Mouse (Mus musculus) midbrain, postnatal 0 days (tissue): ENCODE measurements around the gene Cfap161. TPM values are rescaled to one million over a fixed set of nuclear protein-coding genes. Genes with fewer than 3 reads are reported as not detected.
A peak's percentile ranks its signal among the peaks of the same experiment; 100 is the strongest.

ENCODE experiments used
- ATAC-seq: fragments of 200-750 bp; cut with Nextera tagmentation; 2 replicates; pipeline ENCODE4 v1.8.0; 2017; ENCODE audit warnings: moderate number of reproducible peaks, mild to moderate bottlenecking, moderate TSS enrichment, moderate library complexity; ENCODE audit not compliant: low FRiP score
- DNase-seq: peaks from one replicate; pipeline ENCODE4 v3.0.0-alpha.2; 2015; ENCODE audit warnings: low spot score
- H3K27ac ChIP-seq: fragments of 300-500 bp; sonication (generic); 2 replicates; pipeline ENCODE4 v1.5.1; 2014; ENCODE audit warnings: low read depth, mild to moderate bottlenecking, low read length, mixed read lengths
- H3K27me3 ChIP-seq: fragments of 300-500 bp; sonication (generic); 2 replicates; pipeline ENCODE4 v1.6.1; 2014; ENCODE audit warnings: low read length, control low read depth, mixed read lengths; ENCODE audit not compliant: insufficient read depth
- H3K36me3 ChIP-seq: fragments of 300-500 bp; sonication (generic); 2 replicates; pipeline ENCODE4 v1.6.1; 2014; ENCODE audit warnings: low read length, control low read depth, mixed read lengths; ENCODE audit not compliant: insufficient read depth
- H3K4me1 ChIP-seq: fragments of 300-500 bp; sonication (generic); 2 replicates; pipeline ENCODE4 v1.6.1; 2014; ENCODE audit warnings: mild to moderate bottlenecking, control low read depth, antibody characterized with exemption, low read length, mixed read lengths; ENCODE audit not compliant: insufficient read depth
- H3K4me2 ChIP-seq: fragments of 300-500 bp; sonication (generic); 2 replicates; pipeline ENCODE4 v1.6.1; 2014; ENCODE audit warnings: low read depth, mild to moderate bottlenecking, low read length, mixed read lengths; ENCODE audit not compliant: poor library complexity, severe bottlenecking
- H3K4me3 ChIP-seq: fragments of 300-500 bp; sonication (generic); 2 replicates; pipeline ENCODE4 v1.5.1; 2014; ENCODE audit warnings: low read depth, mild to moderate bottlenecking, low read length, moderate library complexity
- H3K9ac ChIP-seq: fragments of 300-500 bp; sonication (generic); replicated peaks from 2 replicates; pipeline ENCODE4 v1.6.1; 2014; ENCODE audit warnings: mild to moderate bottlenecking, low read length, moderate library complexity, mixed read lengths; ENCODE audit not compliant: poor library complexity, severe bottlenecking
- H3K9me3 ChIP-seq: fragments of 300-500 bp; sonication (generic); 2 replicates; pipeline ENCODE4 v1.6.1; 2016; ENCODE audit warnings: low read length, control low read depth
- CTCF ChIP-seq: IDR thresholded peaks from 2 replicates; pipeline ENCODE4 v1.5.1; 2016; ENCODE audit warnings: antibody characterized with exemption, mild to moderate bottlenecking
- WGBS: fragments of 180-500 bp; shearing (Covaris S2); extraction: QIAGEN DNeasy Blood & Tissue Kit; methylation state at CpG from one replicate; pipeline ENCODE4 v1.1.7; 2014; 5-methylcytosine and 5-hydroxymethylcytosine counted together
- polyA plus RNA-seq: library from polyadenylated mRNA; unstranded; fragments of >200 nt; fragmentation: Nextera tagmentation; extraction: Ambion mirVana; gene quantifications from 2 replicates; pipeline ENCODE4 v1.2.1, GENCODE M21; 2015
- total RNA-seq: library from RNA; depleted of rRNA; stranded (reverse); fragments of >200 nt; gene quantifications from 2 replicates; pipeline ENCODE4 v1.2.3, GENCODE M21; 2014

Gene Cfap161
- total and polyA plus RNA-seq, 2 experiments from 2014 or later: 2.1 to 2.3 TPM

DNA sequence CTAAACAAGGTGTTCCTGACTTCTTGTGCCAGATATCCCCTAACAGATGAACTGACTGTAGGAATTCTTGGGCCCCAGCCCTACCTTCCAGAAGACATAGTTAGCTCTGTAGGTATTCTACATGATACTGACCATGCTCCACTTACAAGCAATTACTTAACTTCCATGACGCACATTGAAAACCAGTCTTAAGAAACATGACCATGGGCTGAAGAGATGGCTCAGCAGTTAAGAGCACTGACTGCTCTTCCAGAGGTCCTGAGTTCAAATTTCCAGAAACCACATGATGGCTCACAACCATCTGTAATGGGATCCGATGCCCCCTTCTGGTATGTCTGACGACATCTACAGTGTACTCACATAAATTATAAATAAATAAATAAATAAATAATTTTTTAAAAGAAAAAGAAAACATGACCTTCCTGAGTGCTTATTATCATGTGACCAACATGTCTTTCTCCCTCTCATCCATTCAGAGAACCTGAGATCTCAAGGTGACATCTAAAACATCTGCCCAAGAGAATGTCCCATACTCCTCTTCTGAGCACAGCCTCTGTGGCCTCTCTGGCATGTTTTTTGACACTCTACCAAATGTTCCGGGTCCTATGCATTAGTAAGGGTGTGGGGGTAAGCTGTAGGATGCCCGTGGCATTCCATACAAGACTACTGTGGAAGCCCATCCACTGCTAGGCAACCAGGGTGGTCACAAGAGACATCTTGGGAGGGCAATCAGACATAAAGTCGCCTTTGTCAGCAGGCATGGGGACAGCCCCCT, 58.2 kb downstream of the Cfap161 start:
- H3K4me1 ChIP-seq: no peaks in the 10 kb centered on the region
- H3K9ac ChIP-seq: no peak overlapping the region
- no peaks in the 10 kb centered on the region for H3K9me3 ChIP-seq
- H3K4me2 ChIP-seq: no peak overlapping the region
- 83% methylated on average over 6 of the region's 6 CpGs for WGBS
- no peak overlapping the region for H3K4me3 ChIP-seq
- ATAC-seq (no peak), DNase-seq (no peak)
- H3K27me3 ChIP-seq: no peaks in the 10 kb centered on the region
- no peak overlapping the region for H3K27ac ChIP-seq
- TF ChIP-seq CTCF: no peak
- H3K36me3 ChIP-seq: no peaks in the 10 kb centered on the region

DNA sequence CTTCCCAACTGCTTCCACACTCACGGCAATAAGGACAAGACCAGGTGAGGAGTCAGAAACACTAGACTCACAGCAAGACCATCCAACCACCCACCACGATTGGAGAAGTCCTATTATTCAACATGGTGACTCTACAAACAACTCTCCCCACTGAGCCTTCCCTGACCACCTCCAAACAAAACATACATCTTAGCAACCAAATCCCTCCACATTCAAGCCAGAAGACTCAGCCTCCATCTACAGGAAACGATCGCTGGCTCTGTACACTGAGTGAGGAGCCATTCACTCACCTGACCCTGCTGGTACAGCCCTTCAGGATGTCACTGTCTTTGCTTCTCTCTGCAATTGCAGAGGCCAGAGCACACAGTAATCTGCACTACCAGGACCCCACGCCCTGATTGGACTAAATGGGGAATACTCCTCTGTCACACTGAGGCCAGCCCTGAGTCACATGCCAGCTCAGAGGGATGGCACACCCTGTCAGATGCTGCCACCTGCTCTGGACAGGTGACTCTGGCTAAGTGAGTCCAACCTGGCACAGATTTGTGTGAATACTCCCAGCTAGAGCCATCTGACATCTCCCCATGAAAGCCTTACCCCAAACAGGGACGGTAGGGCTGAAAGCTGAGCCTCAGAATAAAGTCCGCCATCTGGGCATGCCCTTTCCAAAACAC, 59.4 kb downstream of the Cfap161 start:
- H3K4me1 ChIP-seq: no peaks in the 10 kb centered on the region
- no peak overlapping the region for H3K4me3 ChIP-seq
- DNase-seq: no peak
- no peaks in the 10 kb centered on the region for H3K27me3 ChIP-seq
- no peak for ATAC-seq
- no peak overlapping the region for H3K27ac ChIP-seq
- no peaks in the 10 kb centered on the region for H3K9me3 ChIP-seq
- H3K4me2 ChIP-seq: no peak overlapping the region
- no peak overlapping the region for H3K9ac ChIP-seq
- H3K36me3 ChIP-seq: no peaks in the 10 kb centered on the region
- 87% methylated on average over 7 of the region's 7 CpGs for WGBS
- no peak for TF ChIP-seq CTCF

DNA sequence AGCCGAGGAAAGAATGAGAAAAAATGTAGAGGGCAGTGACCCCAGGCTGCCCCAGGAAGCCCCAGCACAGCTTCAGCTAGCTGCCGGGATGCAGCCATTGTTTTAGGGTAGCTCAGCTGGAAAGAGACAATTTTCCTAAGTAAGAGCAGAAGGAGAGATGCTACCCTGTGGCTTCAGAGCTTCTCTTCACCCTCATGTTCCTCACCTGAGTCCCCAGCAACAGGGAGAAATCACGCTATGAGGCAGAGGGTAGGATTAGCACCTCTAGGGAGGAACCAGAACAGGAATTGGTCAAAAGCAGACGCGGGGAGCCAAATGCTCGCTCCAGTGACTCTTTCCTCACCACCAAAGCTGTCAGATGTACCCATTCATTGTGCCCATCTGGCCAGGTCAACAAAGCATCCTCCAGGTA, 60.0 kb downstream of the Cfap161 start:
- Histone ChIP-seq H3K9ac (no peak overlapping the region), H3K4me3 (no peak overlapping the region), H3K4me2 (no peak overlapping the region), H3K36me3 (no peaks in the 10 kb centered on the region), H3K9me3 (no peaks in the 10 kb centered on the region), H3K27ac (no peak overlapping the region), H3K4me1 (no peaks in the 10 kb centered on the region), H3K27me3 (no peaks in the 10 kb centered on the region)
- no peak for ATAC-seq
- DNase-seq: no peak
- WGBS: 55% methylated on average over 6 of the region's 6 CpGs
- no peak for TF ChIP-seq CTCF

DNA sequence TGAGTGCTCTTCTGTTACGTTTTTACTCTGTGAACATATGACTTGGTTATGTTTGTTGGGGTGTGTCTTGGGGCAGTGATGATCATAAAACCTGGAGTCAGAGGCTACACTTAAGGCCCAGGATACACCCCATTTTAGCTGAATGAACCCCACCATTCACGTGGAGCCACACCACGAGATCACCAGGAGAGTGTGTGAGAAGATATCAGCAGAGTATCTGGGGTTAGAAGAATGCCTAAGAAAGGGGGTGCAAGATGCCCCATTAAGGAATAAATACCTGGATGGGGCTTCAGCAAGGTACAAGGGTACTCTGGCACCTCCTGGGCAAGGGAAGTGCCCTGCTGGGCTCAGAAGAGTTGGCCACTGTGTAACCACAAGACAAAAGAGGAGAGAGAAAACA, 60.4 kb downstream of the Cfap161 start:
- WGBS: 95% methylated on average over 3 of the region's 3 CpGs
- Histone ChIP-seq H3K9ac (no peak overlapping the region), H3K36me3 (no peaks in the 10 kb centered on the region), H3K9me3 (no peaks in the 10 kb centered on the region), H3K4me3 (no peak overlapping the region), H3K27ac (no peak overlapping the region), H3K27me3 (no peaks in the 10 kb centered on the region), H3K4me2 (no peak overlapping the region), H3K4me1 (no peaks in the 10 kb centered on the region)
- TF ChIP-seq CTCF: no peak
- no peak for ATAC-seq
- DNase-seq: no peak

DNA sequence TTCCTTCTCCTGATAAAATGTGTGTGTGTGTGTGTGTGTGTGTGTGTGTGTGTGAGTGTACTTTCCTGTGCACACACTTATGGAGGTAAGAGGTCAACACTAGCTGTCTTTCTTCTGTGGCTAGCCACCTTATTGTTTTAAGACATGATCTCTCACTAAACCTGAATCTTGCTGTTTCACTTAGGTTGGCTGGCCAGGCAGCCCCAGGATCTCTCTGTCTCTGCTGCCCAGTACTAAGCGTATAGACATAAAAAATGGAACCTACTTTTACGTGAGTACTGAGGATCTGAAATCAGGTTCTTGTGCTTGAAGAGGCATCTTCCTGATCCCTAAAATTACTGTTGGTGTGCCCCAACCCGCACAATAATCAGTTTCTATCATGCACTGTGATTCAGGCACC, 61.9 kb downstream of the Cfap161 start:
- ATAC-seq (no peak), DNase-seq (no peak)
- no peaks in the 10 kb centered on the region for H3K27me3 ChIP-seq
- H3K27ac ChIP-seq: no peak overlapping the region
- no peak overlapping the region for H3K4me3 ChIP-seq
- no peak overlapping the region for H3K4me2 ChIP-seq
- no peaks in the 10 kb centered on the region for H3K9me3 ChIP-seq
- WGBS: 95% methylated on average over 3 of the region's 3 CpGs
- H3K9ac ChIP-seq: no peak overlapping the region
- no peaks in the 10 kb centered on the region for H3K36me3 ChIP-seq
- TF ChIP-seq CTCF: no peak
- no peaks in the 10 kb centered on the region for H3K4me1 ChIP-seq

DNA sequence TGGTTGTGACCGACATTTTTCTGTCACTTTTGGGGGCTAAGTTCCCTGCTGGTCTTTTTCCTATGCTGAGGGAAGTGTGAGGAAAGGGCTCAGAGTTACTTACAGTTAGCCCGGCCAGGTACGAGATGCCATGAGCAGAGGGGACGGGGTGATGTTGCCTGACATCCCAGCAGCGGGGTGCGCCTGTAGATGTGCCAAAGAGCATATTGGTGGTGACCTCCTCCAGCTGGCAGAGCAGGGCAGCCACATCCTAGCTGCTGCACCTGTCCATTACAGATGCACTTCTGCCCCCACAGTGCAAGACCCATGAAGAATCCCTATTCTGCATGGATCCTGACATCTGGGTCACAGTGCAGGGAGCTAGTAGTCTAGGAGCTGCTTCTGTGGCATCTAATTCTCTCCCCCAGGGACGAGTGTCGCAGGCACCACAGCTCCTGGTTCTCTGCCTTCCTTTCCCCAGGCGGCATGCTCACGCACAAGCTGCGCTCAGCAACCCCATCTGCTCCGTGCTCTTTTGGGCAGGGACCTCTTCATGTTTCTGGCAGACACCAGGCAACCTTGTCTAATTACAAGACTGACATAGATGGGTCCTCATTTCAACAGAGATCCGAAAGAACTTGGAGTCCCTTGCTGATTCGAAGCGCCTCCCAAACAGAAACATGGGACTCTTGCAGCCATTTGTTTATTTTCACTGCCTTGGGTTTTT, 62.6 kb downstream of the Cfap161 start:
- Histone ChIP-seq H3K4me1 (no peaks in the 10 kb centered on the region), H3K9ac (no peak overlapping the region), H3K9me3 (no peaks in the 10 kb centered on the region), H3K27ac (no peak overlapping the region), H3K27me3 (no peaks in the 10 kb centered on the region), H3K4me2 (no peak overlapping the region), H3K36me3 (no peaks in the 10 kb centered on the region), H3K4me3 (no peak overlapping the region)
- no peak for TF ChIP-seq CTCF
- DNase-seq (peak; percentile 29), ATAC-seq (no peak)
- 80% methylated on average over 15 of the region's 15 CpGs for WGBS
